Mouse (Mus musculus): ENCODE data around the gene Maco1.

- TF ChIP-seq POLR2A (IDR thresholded peaks at IDR 0.05; ENCODE audit: borderline replicate concordance, insufficient read depth, low read length) (no peak), CTCF (IDR thresholded peaks at IDR 0.05; ENCODE audit: borderline replicate concordance, insufficient read depth, low read depth, low read length) (no peak)
These were observed 86.2 kb downstream of the Maco1 start for GRCm38 (mm10) chr4:134766904-134767425.

All from cerebellum, adult 2 months (tissue).